Mouse (Mus musculus) left cerebral cortex, postnatal 14 days (tissue): ENCODE measurements around the gene Mmp11. TPM values are rescaled to one million over a fixed set of nuclear protein-coding genes. Genes with fewer than 3 reads are reported as not detected.

Experiments used
- DNase-seq, 2 experiments: peaks; one replicate each; pipeline ENCODE4 v3.0.0; 2021 to 2022; ENCODE audit warnings: low spot score in 2 of 2, mixed read lengths in 1 of 2
- intact Hi-C: fragments of 180-260 bp; cut with DNase I; formaldehyde crosslinking; loops from one replicate; pipeline ENCODE4 v1.15.1; 2025
- total RNA-seq, 2 experiments: library from RNA; stranded (reverse); gene quantifications; 2 replicates each; pipeline ENCODE4 v1.2.3; 2021

Gene Mmp11
- total RNA-seq, 2 experiments from 2014 or later: 1.7 to 2.3 TPM

DNA sequence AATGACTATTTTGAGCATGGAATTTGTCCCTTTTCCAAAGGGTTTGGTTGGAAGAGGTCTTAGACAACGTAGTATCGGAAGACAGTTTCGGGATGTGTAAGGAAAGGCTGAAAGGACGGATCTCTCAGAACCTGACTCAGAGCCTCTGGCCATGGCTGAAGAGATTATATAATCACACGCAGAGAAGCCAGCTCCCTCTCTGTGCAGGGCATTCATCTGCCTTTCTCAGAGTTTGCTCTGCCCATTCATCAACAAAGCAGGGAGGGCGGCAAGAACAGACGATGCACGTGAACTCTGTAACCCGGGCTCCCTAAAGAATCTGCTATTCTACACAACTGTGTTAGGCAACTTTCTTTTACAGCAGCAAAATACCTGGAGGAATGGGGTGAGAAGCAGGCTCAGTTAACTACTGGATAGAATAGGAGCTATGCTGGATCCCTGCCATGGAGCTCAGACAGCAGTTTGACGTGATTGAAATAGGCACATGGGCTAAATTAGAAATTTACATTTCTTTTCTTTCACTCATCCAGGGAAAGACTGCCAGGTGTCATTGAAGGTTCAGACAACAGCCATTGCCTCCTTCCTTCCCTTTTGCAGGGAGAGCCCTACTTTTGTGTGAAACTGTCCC, 62.6 kb downstream of the Mmp11 start:
- intact Hi-C loops: no loop called here
- no peak for DNase-seq

Other genes with a start within 250 kb of the Mmp11 start
- gene Cabin1, start 172.2 kb downstream of the Mmp11 start, total RNA-seq: 10 to 100 TPM; 79.8 to 82.9 TPM
- gene Ddt, start 163.1 kb downstream of the Mmp11 start, total RNA-seq: 10 to 100 TPM; 32.8 to 40.5 TPM
- gene Gm20441, start 155.5 kb downstream of the Mmp11 start, total RNA-seq: not detected
- 1 to 10 TPM; 1.5 to 1.7 TPM for gene Gstt3, start 155.1 kb downstream of the Mmp11 start, total RNA-seq
- 1 to 10 TPM; 3.0 to 4.7 TPM for gene Gstt1, start 137.9 kb downstream of the Mmp11 start, total RNA-seq
- not detected for gene Gstt4, start 114.0 kb downstream of the Mmp11 start, total RNA-seq
- 1 to 10 TPM; 4.1 to 4.5 TPM for gene Gstt2, start 99.1 kb downstream of the Mmp11 start, total RNA-seq
- gene Mif, start 76.3 kb downstream of the Mmp11 start, total RNA-seq: 100 to 1,000 TPM; 690 to 714 TPM
- 1 to 10 TPM; 1.9 to 2.6 TPM for gene Derl3, start 43.1 kb downstream of the Mmp11 start, total RNA-seq
- gene Smarcb1, start 14.9 kb downstream of the Mmp11 start, total RNA-seq: 10 to 100 TPM; 77.4 to 83.2 TPM
- gene Chchd10, start 3.4 kb downstream of the Mmp11 start, total RNA-seq: 100 to 1,000 TPM; 260 to 285 TPM
- not detected for gene Gm867, start 4.2 kb upstream of the Mmp11 start, total RNA-seq
- gene Vpreb3, start 6.6 kb upstream of the Mmp11 start, total RNA-seq: not detected
- gene Gm5134, start 18.0 kb upstream of the Mmp11 start, total RNA-seq: not detected
- gene Zfp280b, start 96.2 kb upstream of the Mmp11 start, total RNA-seq: 10 to 100 TPM; 12.2 to 12.3 TPM
- not detected for gene Slc5a4b, start 174.5 kb upstream of the Mmp11 start, total RNA-seq
- gene Slc5a4a, start 211.0 kb upstream of the Mmp11 start, total RNA-seq: not detected